Mouse (Mus musculus): ENCODE results near the gene Scin.

Gene Scin

GRCm38 (mm10) chr12:40027444-40027843 is 106.6 kb downstream of the Scin start:
- no peak for DNase-seq (ENCODE audit: low spot score)

- DNase-seq (ENCODE audit: low spot score), result no peak
Observed at GRCm38 (mm10) chr12:40023918-40024317, 110.1 kb downstream of the Scin start.

GRCm38 (mm10) chr12:40023014-40023642 is 110.9 kb downstream of the Scin start:
- DNase-seq (ENCODE audit: low spot score), result no peak

- DNase-seq (ENCODE audit: low spot score), result no peak
Observed at GRCm38 (mm10) chr12:40022344-40022743, 111.7 kb downstream of the Scin start.

- no peak for DNase-seq (ENCODE audit: low spot score)
Observed at GRCm38 (mm10) chr12:40017955-40018505, 116.0 kb downstream of the Scin start.

GRCm38 (mm10) chr12:40016648-40017460 is 117.2 kb downstream of the Scin start:
- peak; percentile 52 for DNase-seq (ENCODE audit: low spot score)

- DNase-seq (ENCODE audit: low spot score), result no peak
Observed at GRCm38 (mm10) chr12:40016068-40016467, 118.0 kb downstream of the Scin start.

GRCm38 (mm10) chr12:40009866-40010265 is 124.2 kb downstream of the Scin start:
- no peak for DNase-seq (ENCODE audit: low spot score)
